Comparison of ENCODE assay signal across 19 mouse cellular contexts in genomic region chr2:84788316-84788715, GRCm38 (mm10). TPM values are rescaled to one million over a fixed set of nuclear protein-coding genes. Genes with fewer than 3 reads are reported as not detected.
"Had no signal": no experiment of that assay in that cellular context is flagged by ENCODE, and none has a peak within 500 bp of the region (broad histone marks: within the 10 kb centered on the region; RNA-seq: fewer than 3 reads in every experiment).

No protein-coding gene starts in this region.

- H3K9ac ChIP-seq: lung, embryonic 14.5 days; midbrain, embryonic 12.5 days; neural tube, embryonic 12.5 days; stomach, embryonic 15.5 days had no signal

- H3K27me3 ChIP-seq: midbrain, embryonic 12.5 days; neural tube, embryonic 12.5 days; stomach, embryonic 15.5 days had no signal

- H3K36me3 ChIP-seq: midbrain, embryonic 10.5 days; midbrain, embryonic 12.5 days; neural tube, embryonic 12.5 days; stomach, embryonic 15.5 days had no signal

- DNase-seq: lung, adult 18-20 months; lung, embryonic 14.5 days; lung, postnatal 4 days; midbrain, embryonic 14.5 days; right cerebral cortex, postnatal 14 days; thymus, adult 2 months; thymus, postnatal 25 days; thymus, postnatal 4 days had no signal

- H3K4me2 ChIP-seq: lung, embryonic 14.5 days; midbrain, embryonic 12.5 days; neural tube, embryonic 12.5 days; stomach, embryonic 15.5 days had no signal

- H3K4me1 ChIP-seq: midbrain, embryonic 12.5 days; neural tube, embryonic 12.5 days; stomach, embryonic 15.5 days had no signal

- H3K27ac ChIP-seq: midbrain, embryonic 10.5 days; midbrain, embryonic 12.5 days; neural tube, embryonic 12.5 days; stomach, embryonic 15.5 days; stomach, postnatal 0 days had no signal

- H3K9me3 ChIP-seq: midbrain, embryonic 10.5 days; midbrain, embryonic 12.5 days; neural tube, embryonic 12.5 days; stomach, embryonic 15.5 days had no signal

- H3K4me3 ChIP-seq: midbrain, embryonic 10.5 days; midbrain, embryonic 12.5 days; neural tube, embryonic 12.5 days; stomach, embryonic 15.5 days had no signal

RNA-seq across cellular contexts. Expression of gene Serping1, which starts 13.1 kb away (rescaled TPM):
- total RNA-seq: megakaryocyte-erythroid progenitor cell, adult 5-6 weeks; monocyte, adult 5-6 weeks; neutrophil, adult 5-6 weeks had no signal

RNA-seq across cellular contexts. Expression of gene Smtnl1, which starts 34.1 kb away (rescaled TPM):
- total RNA-seq: megakaryocyte-erythroid progenitor cell, adult 5-6 weeks; midbrain, postnatal 0 days; monocyte, adult 5-6 weeks; neutrophil, adult 5-6 weeks had no signal
- polyA plus RNA-seq: midbrain, embryonic 10.5 days; midbrain, embryonic 14.5 days; midbrain, postnatal 0 days; neural tube, embryonic 12.5 days; neural tube, embryonic 14.5 days; stomach, postnatal 0 days; urinary bladder, adult 2 months had no signal

RNA-seq across cellular contexts. Expression of gene Gm19426, which starts 44.9 kb away (rescaled TPM):
- total RNA-seq: monocyte, adult 5-6 weeks; neutrophil, adult 5-6 weeks had no signal
